Mouse (Mus musculus) intestine, postnatal 0 days (tissue): ENCODE measurements around the gene Slc2a1. TPM values are rescaled to one million over a fixed set of nuclear protein-coding genes. Genes with fewer than 3 reads are reported as not detected.

Experiments
- ATAC-seq: fragments of 200-750 bp; cut with Nextera tagmentation; 2 replicates; pipeline ENCODE4 v1.8.0; 2017; ENCODE audit warnings: mild to moderate bottlenecking, moderate TSS enrichment, moderate library complexity
- H3K27ac ChIP-seq: fragments of 300-500 bp; sonication (generic); 2 replicates; pipeline ENCODE4 v1.5.1; 2014; ENCODE audit warnings: mild to moderate bottlenecking, low read depth, low read length, moderate library complexity
- H3K27me3 ChIP-seq: fragments of 300-500 bp; sonication (generic); replicated peaks from 2 replicates; pipeline ENCODE4 v1.6.1; 2014; ENCODE audit warnings: low read length, mixed read lengths; ENCODE audit not compliant: control insufficient read depth, insufficient read depth
- H3K36me3 ChIP-seq: fragments of 300-500 bp; sonication (generic); 2 replicates; pipeline ENCODE4 v1.6.1; 2014; ENCODE audit warnings: mild to moderate bottlenecking, moderate library complexity; ENCODE audit not compliant: control insufficient read depth, insufficient read depth
- H3K4me1 ChIP-seq: fragments of 300-500 bp; sonication (generic); replicated peaks from 2 replicates; pipeline ENCODE4 v1.6.1; 2014; ENCODE audit warnings: antibody characterized with exemption, low read length, mixed read lengths; ENCODE audit not compliant: control insufficient read depth, insufficient read depth
- H3K4me2 ChIP-seq: fragments of 300-500 bp; sonication (generic); replicated peaks from 2 replicates; pipeline ENCODE4 v1.6.1; 2014; ENCODE audit warnings: low read depth, mild to moderate bottlenecking, moderate library complexity
- H3K4me3 ChIP-seq: fragments of 300-500 bp; sonication (generic); 2 replicates; pipeline ENCODE4 v1.5.1; 2014; ENCODE audit warnings: low read depth, low read length
- H3K9ac ChIP-seq: fragments of 300-500 bp; sonication (generic); 2 replicates; pipeline ENCODE4 v1.6.1; 2014; ENCODE audit warnings: mild to moderate bottlenecking, low read depth, low read length
- H3K9me3 ChIP-seq: fragments of 300-500 bp; sonication (generic); 2 replicates; pipeline ENCODE4 v1.6.1; 2016; ENCODE audit warnings: mixed run types; ENCODE audit not compliant: control insufficient read depth
- CTCF ChIP-seq: sonication (generic); IDR thresholded peaks from 2 replicates; pipeline ENCODE4 v1.5.1; 2016; ENCODE audit warnings: low read depth, mild to moderate bottlenecking, control low read depth, antibody characterized with exemption, moderate library complexity
- WGBS: fragments of 180-500 bp; shearing (Covaris S2); extraction: QIAGEN DNeasy Blood & Tissue Kit; methylation state at CpG from one replicate; pipeline ENCODE4 v1.1.7; 2014; 5-methylcytosine and 5-hydroxymethylcytosine counted together
- polyA plus RNA-seq: library from polyadenylated mRNA; unstranded; fragments of >200 nt; fragmentation: Nextera tagmentation; extraction: Ambion mirVana; gene quantifications from 2 replicates; pipeline ENCODE4 v1.2.1, GENCODE M21; 2015

Gene Slc2a1
- polyA plus RNA-seq, 1 experiment from 2014 or later = 18.1 TPM

DNA sequence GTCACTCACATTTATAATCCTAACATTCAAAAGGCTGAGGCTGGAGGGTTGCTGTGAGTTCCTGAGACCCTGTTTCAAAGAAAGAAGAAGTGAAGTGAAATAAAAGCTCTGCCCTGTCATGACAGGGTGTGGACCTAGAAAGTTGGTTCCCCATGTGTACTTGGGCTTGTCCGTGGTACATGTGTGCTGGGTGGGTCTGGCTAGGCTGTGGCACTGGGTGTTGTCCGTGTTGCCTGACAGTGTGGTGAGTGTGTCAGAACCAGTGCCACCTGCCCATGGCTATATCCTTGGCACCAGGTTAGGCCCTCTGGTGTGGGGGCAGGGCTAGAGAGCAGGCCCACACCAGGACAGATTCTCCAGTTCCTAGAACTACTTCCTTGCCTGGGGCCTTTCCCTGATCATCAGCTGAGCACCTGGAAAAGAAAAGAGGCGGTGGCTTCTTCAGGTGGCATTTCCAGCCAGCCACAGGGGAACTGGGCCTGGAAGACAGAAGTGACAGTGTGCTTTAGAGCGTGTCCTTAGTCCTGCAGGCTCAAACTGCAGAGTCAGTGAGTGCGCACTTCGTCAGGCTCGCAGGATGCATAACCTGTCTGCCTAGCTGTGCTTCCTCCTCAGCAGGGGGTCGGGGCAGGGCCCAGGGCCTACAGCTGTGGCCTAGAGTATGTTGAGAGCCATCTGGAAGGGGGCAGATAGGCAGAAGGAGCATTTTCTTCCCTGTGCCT, 22.8 kb downstream of the Slc2a1 start:
- H3K4me3 ChIP-seq = no peak overlapping the region
- no peaks in the 10 kb centered on the region for H3K27me3 ChIP-seq
- H3K9ac ChIP-seq = no peak overlapping the region
- no peak overlapping the region for H3K27ac ChIP-seq
- no peaks in the 10 kb centered on the region for H3K4me1 ChIP-seq
- no peak overlapping the region for H3K4me2 ChIP-seq
- no peak for ATAC-seq
- peaks cover 54% of the 10 kb centered on the region for H3K36me3 ChIP-seq
- TF ChIP-seq CTCF = no peak
- H3K9me3 ChIP-seq = no peaks in the 10 kb centered on the region
- 84% methylated on average over 8 of the region's 8 CpGs for WGBS

DNA sequence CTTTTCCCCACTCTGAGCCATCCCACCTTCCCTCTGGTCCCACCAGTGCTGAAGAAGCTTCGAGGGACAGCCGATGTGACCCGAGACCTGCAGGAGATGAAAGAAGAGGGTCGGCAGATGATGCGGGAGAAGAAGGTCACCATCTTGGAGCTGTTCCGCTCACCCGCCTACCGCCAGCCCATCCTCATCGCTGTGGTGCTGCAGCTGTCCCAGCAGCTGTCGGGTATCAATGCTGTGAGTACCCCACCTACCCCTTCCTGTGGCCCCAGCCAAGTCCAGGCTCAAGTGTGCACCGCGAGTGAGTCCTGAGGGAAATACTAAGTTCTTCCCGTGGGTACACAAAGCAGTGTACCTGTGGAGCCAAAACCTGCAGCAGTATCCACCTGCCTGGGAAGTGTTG, 24.8 kb downstream of the Slc2a1 start:
- WGBS = 87% methylated on average over 13 of the region's 13 CpGs
- Histone ChIP-seq H3K27ac (no peak overlapping the region), H3K4me3 (no peak overlapping the region), H3K9me3 (no peaks in the 10 kb centered on the region), H3K4me2 (no peak overlapping the region), H3K36me3 (peaks cover 60% of the 10 kb centered on the region), H3K9ac (no peak overlapping the region), H3K27me3 (no peaks in the 10 kb centered on the region), H3K4me1 (no peaks in the 10 kb centered on the region)
- TF ChIP-seq CTCF = no peak
- ATAC-seq = no peak

DNA sequence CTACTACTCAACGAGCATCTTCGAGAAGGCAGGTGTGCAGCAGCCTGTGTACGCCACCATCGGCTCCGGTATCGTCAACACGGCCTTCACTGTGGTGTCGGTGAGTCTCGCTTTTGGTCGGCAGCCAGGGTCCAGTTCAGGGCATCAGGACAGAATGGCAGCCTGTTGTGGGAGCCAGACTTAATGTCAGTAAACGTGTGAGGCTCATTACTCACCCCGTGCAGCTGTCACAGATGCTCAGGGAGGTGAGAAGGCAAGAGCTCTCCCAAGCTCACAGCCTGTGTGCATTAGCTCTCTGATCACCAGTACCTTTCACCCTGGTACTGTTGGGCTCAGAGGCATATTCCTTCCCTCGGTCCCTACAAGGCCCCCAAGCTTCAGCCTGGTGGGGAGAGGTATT, 25.3 kb downstream of the Slc2a1 start:
- no peak overlapping the region for H3K27ac ChIP-seq
- no peak for TF ChIP-seq CTCF
- H3K9ac ChIP-seq = no peak overlapping the region
- ATAC-seq = no peak
- WGBS = 92% methylated on average over 13 of the region's 13 CpGs
- peaks cover 60% of the 10 kb centered on the region for H3K36me3 ChIP-seq
- no peak overlapping the region for H3K4me3 ChIP-seq
- no peaks in the 10 kb centered on the region for H3K27me3 ChIP-seq
- no peaks in the 10 kb centered on the region for H3K4me1 ChIP-seq
- H3K4me2 ChIP-seq = no peak overlapping the region
- no peaks in the 10 kb centered on the region for H3K9me3 ChIP-seq

DNA sequence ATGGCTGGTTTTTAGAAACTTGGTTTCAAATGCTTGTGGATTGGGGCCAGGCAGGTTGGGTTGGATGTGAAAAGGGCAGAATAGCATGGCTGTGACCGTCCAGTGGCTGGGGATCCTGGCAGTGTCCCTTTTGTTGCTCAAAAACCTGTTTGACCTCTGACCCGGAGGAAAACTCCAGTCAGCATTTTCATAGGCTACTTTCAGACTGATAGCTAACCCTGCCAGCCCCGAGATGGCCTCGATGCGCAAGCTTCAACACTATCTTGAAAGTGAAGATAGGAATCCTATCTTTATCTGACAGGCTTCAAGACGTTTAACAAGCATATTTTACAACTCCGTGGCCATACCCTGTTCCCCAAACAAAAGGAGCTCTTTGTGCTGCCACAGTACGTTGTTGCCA, 28.8 kb downstream of the Slc2a1 start:
- WGBS = 47% methylated on average over 8 of the region's 8 CpGs
- H3K9ac ChIP-seq = no peak overlapping the region
- H3K27me3 ChIP-seq = 0 out of 2 replicates have a peak, but pooled peaks cover 1% of the 10 kb centered on the region
- H3K4me1 ChIP-seq = no peaks in the 10 kb centered on the region
- no peak for ATAC-seq
- no peak overlapping the region for H3K4me2 ChIP-seq
- peaks cover 51% of the 10 kb centered on the region for H3K36me3 ChIP-seq
- no peaks in the 10 kb centered on the region for H3K9me3 ChIP-seq
- TF ChIP-seq CTCF = no peak
- H3K27ac ChIP-seq = no peak overlapping the region
- no peak overlapping the region for H3K4me3 ChIP-seq

DNA sequence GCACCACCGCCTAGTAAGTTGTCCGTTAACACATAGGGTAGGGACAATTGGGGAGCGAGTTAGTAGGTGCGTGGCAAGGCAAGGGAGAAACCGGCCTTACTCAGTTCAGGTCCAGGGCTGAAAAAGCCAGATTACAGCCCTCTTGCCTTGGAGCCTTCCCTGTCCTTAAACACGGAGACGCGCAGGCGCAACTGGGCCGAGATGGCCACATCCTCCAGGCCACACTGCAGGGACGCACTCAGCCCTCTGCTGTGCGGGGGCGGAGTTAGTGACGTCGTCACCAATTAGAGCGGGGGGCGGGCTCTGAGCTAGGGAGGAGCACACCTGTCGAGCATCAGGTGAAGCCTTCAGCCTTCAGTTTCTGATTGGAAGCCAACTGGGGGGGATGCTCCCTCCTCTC, 29.7 kb downstream of the Slc2a1 start:
- no peak for TF ChIP-seq CTCF
- no peak overlapping the region for H3K4me3 ChIP-seq
- 16% methylated on average over 18 of the region's 18 CpGs for WGBS
- no peaks in the 10 kb centered on the region for H3K4me1 ChIP-seq
- 0 out of 2 replicates have a peak, but pooled peaks cover 5% of the 10 kb centered on the region for H3K27me3 ChIP-seq
- no peaks in the 10 kb centered on the region for H3K9me3 ChIP-seq
- H3K27ac ChIP-seq = no peak overlapping the region
- ATAC-seq = peak; percentile 79
- peaks cover 42% of the 10 kb centered on the region for H3K36me3 ChIP-seq
- no peak overlapping the region for H3K9ac ChIP-seq
- H3K4me2 ChIP-seq = peak overlapping the region; percentile 48

DNA sequence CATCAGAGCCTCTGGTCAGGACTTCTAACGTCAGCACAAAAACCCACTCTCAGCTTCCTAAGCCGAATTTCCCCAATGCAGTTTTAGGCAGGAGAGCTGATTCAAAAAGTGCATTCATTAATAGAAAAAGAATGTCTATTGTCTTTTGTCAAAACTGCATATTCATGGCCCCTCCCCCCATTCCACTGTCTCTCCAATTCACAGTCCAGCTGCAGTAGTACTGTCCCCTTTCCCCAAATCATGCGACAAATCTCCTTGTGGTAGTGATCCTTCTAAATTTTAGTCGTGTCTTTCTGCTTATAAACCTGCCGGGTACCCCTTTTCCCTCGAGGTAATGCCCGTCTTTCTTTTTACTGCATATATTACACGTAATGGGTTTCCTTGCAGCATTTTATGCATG, 30.3 kb downstream of the Slc2a1 start:
- H3K27me3 ChIP-seq = peaks cover 5% of the 10 kb centered on the region; the same call in 1 of the 2 replicates
- WGBS = 68% methylated on average over 8 of the region's 8 CpGs
- H3K4me2 ChIP-seq = no peak overlapping the region
- H3K27ac ChIP-seq = no peak overlapping the region
- no peak for TF ChIP-seq CTCF
- no peaks in the 10 kb centered on the region for H3K4me1 ChIP-seq
- ATAC-seq = no peak
- no peaks in the 10 kb centered on the region for H3K9me3 ChIP-seq
- no peak overlapping the region for H3K4me3 ChIP-seq
- H3K9ac ChIP-seq = no peak overlapping the region
- H3K36me3 ChIP-seq = peaks cover 36% of the 10 kb centered on the region

DNA sequence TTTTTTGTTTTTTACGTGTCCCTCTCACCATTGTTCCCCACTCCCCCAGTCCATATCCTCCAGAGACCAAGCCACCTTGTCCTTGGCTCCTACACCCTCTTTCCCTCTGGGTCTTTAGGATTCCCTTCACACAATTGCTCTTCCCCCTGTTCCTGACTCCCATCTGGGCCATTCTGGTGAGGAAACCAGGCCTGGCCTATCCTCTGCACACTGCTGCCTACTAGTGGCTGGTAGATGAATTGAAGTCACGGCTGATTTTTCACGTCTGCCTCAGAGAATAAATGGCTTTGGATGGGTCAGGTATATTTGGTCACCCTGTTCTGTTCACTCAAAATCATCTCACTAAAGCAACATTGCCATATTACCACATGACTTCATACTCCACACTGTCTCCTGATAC, 31.6 kb downstream of the Slc2a1 start:
- no peak overlapping the region for H3K9ac ChIP-seq
- no peaks in the 10 kb centered on the region for H3K4me1 ChIP-seq
- no peak overlapping the region for H3K4me2 ChIP-seq
- ATAC-seq = no peak
- WGBS = 54% methylated on average over 3 of the region's 3 CpGs
- no peak overlapping the region for H3K4me3 ChIP-seq
- H3K27ac ChIP-seq = no peak overlapping the region
- peaks cover 22% of the 10 kb centered on the region for H3K36me3 ChIP-seq
- peak; percentile 91 for TF ChIP-seq CTCF
- no peaks in the 10 kb centered on the region for H3K9me3 ChIP-seq
- H3K27me3 ChIP-seq = peaks cover 5% of the 10 kb centered on the region; the same call in 1 of the 2 replicates
